Mouse (Mus musculus): ENCODE results near the gene Parp4.

Gene Parp4

GRCm38 (mm10) chr14:56575416-56575815 is at the start of gene Parp4, which contains the start of gene Cenpj:
Parp4 (plus strand) TSS chr14:56575619.
Cenpj (minus strand) TSS chr14:56575425.
- peak; percentile 76 to 77 for DNase-seq (ENCODE audit: low spot score in 2 of 2)

GRCm38 (mm10) chr14:56530788-56531187 is 44.6 kb upstream of the Parp4 start:
- DNase-seq (ENCODE audit: low spot score in 2 of 2) = no peak

- DNase-seq (ENCODE audit: low spot score in 2 of 2) = no peak
These were observed 30.5 kb upstream of the Parp4 start for GRCm38 (mm10) chr14:56544946-56545345.

GRCm38 (mm10) chr14:56545491-56545890 is 29.9 kb upstream of the Parp4 start:
- no peak for DNase-seq (ENCODE audit: low spot score in 2 of 2)

GRCm38 (mm10) chr14:56550960-56551359 is 24.5 kb upstream of the Parp4 start:
- no peak for DNase-seq (ENCODE audit: low spot score in 2 of 2)

- DNase-seq (ENCODE audit: low spot score in 2 of 2) = no peak
These were observed 22.5 kb upstream of the Parp4 start for GRCm38 (mm10) chr14:56552924-56553323.

GRCm38 (mm10) chr14:56553331-56553730 is 22.1 kb upstream of the Parp4 start:
- no peak for DNase-seq (ENCODE audit: low spot score in 2 of 2)

GRCm38 (mm10) chr14:56554716-56555115 is 20.7 kb upstream of the Parp4 start:
- no peak for DNase-seq (ENCODE audit: low spot score in 2 of 2)

GRCm38 (mm10) chr14:56559134-56559533 is 16.3 kb upstream of the Parp4 start:
- no peak for DNase-seq (ENCODE audit: low spot score in 2 of 2)

- DNase-seq (ENCODE audit: low spot score in 2 of 2) = no peak
These were observed 7.9 kb upstream of the Parp4 start for GRCm38 (mm10) chr14:56567476-56567875.

GRCm38 (mm10) chr14:56569041-56569440 is 6.4 kb upstream of the Parp4 start:
- no peak for DNase-seq (ENCODE audit: low spot score in 2 of 2)

- DNase-seq (ENCODE audit: low spot score in 2 of 2) = peak; percentile 93 to 94
These were observed 3.9 kb upstream of the Parp4 start for GRCm38 (mm10) chr14:56571310-56572093.

- DNase-seq (ENCODE audit: low spot score in 2 of 2) = no peak
These were observed 2.9 kb upstream of the Parp4 start for GRCm38 (mm10) chr14:56572546-56572945.

- no peak for DNase-seq (ENCODE audit: low spot score in 2 of 2)
These were observed 816 bp downstream of the Parp4 start for GRCm38 (mm10) chr14:56575969-56576901.

GRCm38 (mm10) chr14:56579011-56579410 is 3.6 kb downstream of the Parp4 start:
- no peak for DNase-seq (ENCODE audit: low spot score in 2 of 2)

- peak in 1 of 2 experiments; percentile 12 for DNase-seq (ENCODE audit: low spot score in 2 of 2)
These were observed 5.7 kb downstream of the Parp4 start for GRCm38 (mm10) chr14:56581117-56581516.

- no peak for DNase-seq (ENCODE audit: low spot score in 2 of 2)
These were observed 6.9 kb downstream of the Parp4 start for GRCm38 (mm10) chr14:56582294-56582693.

GRCm38 (mm10) chr14:56592191-56592590 is 16.8 kb downstream of the Parp4 start:
- no peak for DNase-seq (ENCODE audit: low spot score in 2 of 2)

GRCm38 (mm10) chr14:56594811-56595210 is 19.4 kb downstream of the Parp4 start:
- no peak for DNase-seq (ENCODE audit: low spot score in 2 of 2)

GRCm38 (mm10) chr14:56598759-56599158 is 23.3 kb downstream of the Parp4 start:
- DNase-seq (ENCODE audit: low spot score in 2 of 2) = peak; percentile 33 to 64

GRCm38 (mm10) chr14:56602069-56602468 is 26.6 kb downstream of the Parp4 start:
- DNase-seq (ENCODE audit: low spot score in 2 of 2) = no peak

- no peak for DNase-seq (ENCODE audit: low spot score in 2 of 2)
These were observed 29.0 kb downstream of the Parp4 start for GRCm38 (mm10) chr14:56604438-56604837.
